Mouse (Mus musculus) liver, adult 2 months (tissue): Measurements from ENCODE around the gene Esrra. TPM values are rescaled to one million over a fixed set of nuclear protein-coding genes. Genes with fewer than 3 reads are reported as not detected.

Source experiments
- DNase-seq: peaks from one replicate; pipeline ENCODE4 v3.0.0-alpha.2; 2011; ENCODE audit warnings: low read depth, low spot score; ENCODE audit errors: extremely low read depth
- H3K27ac ChIP-seq: fragments of 200-500 bp; replicated peaks from 2 replicates; pipeline ENCODE4 v1.5.1; 2012; ENCODE audit warnings: low read depth, mild to moderate bottlenecking, control low read depth, inconsistent platforms, low read length; ENCODE audit not compliant: insufficient read depth
- H3K27me3 ChIP-seq: fragments of 200-500 bp; 2 replicates; pipeline ENCODE4 v1.6.1; 2012; ENCODE audit warnings: mild to moderate bottlenecking, moderate library complexity, low read length, inconsistent platforms; ENCODE audit not compliant: control insufficient read depth, insufficient read depth
- H3K36me3 ChIP-seq: fragments of 200-500 bp; 2 replicates; pipeline ENCODE4 v1.6.1; 2012; ENCODE audit warnings: low read length, inconsistent platforms; ENCODE audit not compliant: control insufficient read depth, insufficient read depth
- H3K4me1 ChIP-seq: fragments of 200-500 bp; 2 replicates; pipeline ENCODE4 v1.6.1; 2011; ENCODE audit warnings: low read length; ENCODE audit not compliant: control insufficient read depth, insufficient read depth
- H3K4me3 ChIP-seq: fragments of 200-500 bp; 2 replicates; pipeline ENCODE4 v1.5.1; 2011; ENCODE audit warnings: low read depth, mild to moderate bottlenecking, control low read depth, low read length, moderate library complexity; ENCODE audit not compliant: insufficient read depth
- H3K79me2 ChIP-seq: fragments of 200-500 bp; 2 replicates; pipeline ENCODE4 v1.6.1; 2012; ENCODE audit warnings: inconsistent platforms, mild to moderate bottlenecking, low read length, moderate library complexity; ENCODE audit not compliant: control insufficient read depth, insufficient read depth
- H3K9ac ChIP-seq: fragments of 200-500 bp; 2 replicates; pipeline ENCODE4 v1.6.1; 2012; ENCODE audit warnings: low read depth, mild to moderate bottlenecking, control low read depth, inconsistent platforms, low read length
- CTCF ChIP-seq: fragments of 200-500 bp; IDR thresholded peaks from 2 replicates; pipeline ENCODE4 v1.5.1; 2011; ENCODE audit warnings: low read depth, low read length, control low read depth
- POLR2A ChIP-seq: fragments of 200-500 bp; IDR thresholded peaks from 2 replicates; pipeline ENCODE4 v1.6.1; 2011; ENCODE audit warnings: low read length, control low read depth; ENCODE audit not compliant: insufficient read depth; ENCODE audit errors: extremely low read depth
- WGBS: fragments of 180-500 bp; shearing (Covaris S2); methylation state at CpG from one replicate; pipeline ENCODE4 v1.1.7; 2018; 5-methylcytosine and 5-hydroxymethylcytosine counted together
- polyA plus RNA-seq: library from polyadenylated mRNA; depleted of rRNA; stranded (reverse); fragments of >200 nt; gene quantifications from 2 replicates; pipeline ENCODE4 v1.2.3, GENCODE M21; 2012
- total RNA-seq: library from RNA; depleted of rRNA; stranded (reverse); fragments of >200 nt; gene quantifications from 2 replicates; pipeline ENCODE4 v1.2.3, GENCODE M21; 2014

Esrra gene
- total and polyA plus RNA-seq, 2 experiments, result 25.9 to 40.6 TPM

GRCm38 (mm10) chr19:6909021-6909420 is 12.6 kb downstream of the Esrra start:
- H3K79me2 ChIP-seq, result peaks cover 3% of the 10 kb centered on the region; the same call in 1 of the 2 replicates
- H3K4me3 ChIP-seq, result peak overlapping the region; percentile 86
- peaks cover 17% of the 10 kb centered on the region; the same call in 1 of the 2 replicates for H3K36me3 ChIP-seq
- no peak for DNase-seq
- no peak for TF ChIP-seq CTCF
- H3K27ac ChIP-seq, result peak overlapping the region; percentile 83
- WGBS, result 2% methylated on average over 11 of the region's 11 CpGs
- peak overlapping the region; percentile 74 for H3K9ac ChIP-seq
- peaks cover 23% of the 10 kb centered on the region for H3K4me1 ChIP-seq
- H3K27me3 ChIP-seq, result no peaks in the 10 kb centered on the region

DNA sequence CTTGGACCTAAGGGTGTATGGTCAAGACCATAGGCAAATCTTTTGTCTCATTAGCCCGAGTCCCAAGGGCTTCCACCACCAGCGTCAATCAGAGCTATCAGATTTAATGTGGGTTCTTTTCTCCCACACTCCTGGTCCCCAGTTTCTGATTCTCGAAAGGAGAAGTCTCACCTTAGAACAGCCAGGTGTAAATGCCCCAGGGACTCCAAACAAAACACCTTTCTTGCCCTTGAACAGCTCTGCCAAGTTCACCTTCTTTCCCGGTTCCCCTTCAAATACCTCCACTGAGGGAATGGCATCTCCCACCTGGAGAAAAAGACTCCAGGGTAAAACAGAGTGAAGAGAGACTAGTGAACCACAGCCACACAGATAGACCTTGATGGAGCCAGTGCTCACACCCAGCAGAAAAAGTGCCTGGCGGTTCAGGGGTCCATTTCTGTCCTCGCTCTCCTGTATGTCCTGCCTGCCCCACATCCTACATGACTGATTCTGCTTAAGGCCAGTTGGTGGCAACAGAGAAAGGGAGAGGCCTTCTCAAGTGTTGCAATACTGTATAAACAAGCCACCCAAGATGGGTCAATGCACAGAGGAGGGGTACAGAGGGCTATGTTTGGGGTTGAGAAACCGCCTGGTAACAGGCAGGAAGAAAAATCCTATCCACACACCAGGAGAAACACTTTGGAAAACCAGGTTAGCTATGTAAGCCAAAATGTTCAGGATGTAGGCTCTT is 13.6 kb downstream of the Esrra start:
- peak overlapping the region; percentile 86 for H3K4me3 ChIP-seq
- peaks cover 23% of the 10 kb centered on the region for H3K4me1 ChIP-seq
- H3K79me2 ChIP-seq, result no peaks in the 10 kb centered on the region
- no peaks in the 10 kb centered on the region for H3K27me3 ChIP-seq
- WGBS, result 48% methylated on average over 7 of the region's 7 CpGs
- peak overlapping the region; percentile 74 for H3K9ac ChIP-seq
- peaks cover 13% of the 10 kb centered on the region; the same call in 1 of the 2 replicates for H3K36me3 ChIP-seq
- peak overlapping the region; percentile 83 for H3K27ac ChIP-seq
- peak; percentile 83 for DNase-seq
- 0 out of 2 replicates have a peak, but pooled peaks have one; percentile 5 for TF ChIP-seq CTCF
- no peak for TF ChIP-seq POLR2A

- peaks cover 23% of the 10 kb centered on the region for H3K4me1 ChIP-seq
- TF ChIP-seq CTCF (no peak), POLR2A (no peak)
- H3K27ac ChIP-seq, result no peak overlapping the region
- no peak overlapping the region for H3K9ac ChIP-seq
- H3K36me3 ChIP-seq, result peaks cover 10% of the 10 kb centered on the region; the same call in 1 of the 2 replicates
- 90% methylated on average over 8 of the region's 8 CpGs for WGBS
- no peaks in the 10 kb centered on the region for H3K79me2 ChIP-seq
- H3K4me3 ChIP-seq, result no peak overlapping the region
- DNase-seq, result no peak
- no peaks in the 10 kb centered on the region for H3K27me3 ChIP-seq
These were observed 14.5 kb downstream of the Esrra start for GRCm38 (mm10) chr19:6907094-6907493.

GRCm38 (mm10) chr19:6906199-6906598 is 15.4 kb downstream of the Esrra start:
- Histone ChIP-seq H3K36me3 (peaks cover 8% of the 10 kb centered on the region; the same call in 1 of the 2 replicates), H3K79me2 (no peaks in the 10 kb centered on the region), H3K27ac (no peak overlapping the region), H3K4me1 (peaks cover 18% of the 10 kb centered on the region), H3K27me3 (no peaks in the 10 kb centered on the region), H3K4me3 (no peak overlapping the region), H3K9ac (no peak overlapping the region)
- TF ChIP-seq POLR2A, result no peak
- no peak for TF ChIP-seq CTCF
- 53% methylated on average over 3 of the region's 3 CpGs for WGBS
- DNase-seq, result no peak

DNA sequence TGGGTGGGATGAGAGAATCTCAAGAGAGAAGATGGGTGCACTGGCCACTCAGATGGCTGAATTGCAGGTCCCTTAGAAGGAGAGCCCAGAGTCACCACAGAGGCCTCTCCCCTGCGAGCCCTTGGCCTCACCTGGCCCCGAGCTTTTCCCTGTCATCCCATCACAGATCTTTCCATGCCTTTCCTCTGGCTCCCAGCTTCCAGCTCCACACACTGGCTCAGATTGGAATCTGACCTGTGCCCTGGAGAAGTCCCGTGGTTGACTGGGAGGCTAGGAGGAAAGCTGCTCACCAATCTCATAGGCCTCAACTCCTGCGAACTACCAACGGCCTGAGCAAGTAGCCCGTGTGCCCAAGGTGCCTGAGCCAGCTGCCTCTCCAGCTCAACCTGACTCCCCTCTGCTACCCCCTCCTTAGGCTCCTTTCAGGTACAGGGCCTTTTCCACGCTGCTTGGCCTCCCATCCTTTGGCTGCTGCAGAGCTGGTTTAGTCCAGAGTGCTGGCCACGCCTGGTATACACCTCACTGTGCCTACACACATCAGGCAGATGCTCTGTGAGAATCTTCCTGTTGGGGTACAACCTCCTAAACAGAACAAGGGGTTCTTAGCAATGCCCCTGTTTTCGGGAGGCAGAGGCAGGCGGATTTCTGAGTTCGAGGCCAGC is 16.0 kb downstream of the Esrra start:
- H3K27ac ChIP-seq, result peak overlapping the region; percentile 43
- TF ChIP-seq POLR2A (no peak), CTCF (no peak)
- no peak overlapping the region for H3K4me3 ChIP-seq
- H3K9ac ChIP-seq, result no peak overlapping the region
- no peaks in the 10 kb centered on the region for H3K79me2 ChIP-seq
- DNase-seq, result peak; percentile 38
- H3K36me3 ChIP-seq, result peaks cover 8% of the 10 kb centered on the region; the same call in 1 of the 2 replicates
- H3K4me1 ChIP-seq, result peaks cover 18% of the 10 kb centered on the region
- 90% methylated on average over 11 of the region's 11 CpGs for WGBS
- H3K27me3 ChIP-seq, result no peaks in the 10 kb centered on the region

DNA sequence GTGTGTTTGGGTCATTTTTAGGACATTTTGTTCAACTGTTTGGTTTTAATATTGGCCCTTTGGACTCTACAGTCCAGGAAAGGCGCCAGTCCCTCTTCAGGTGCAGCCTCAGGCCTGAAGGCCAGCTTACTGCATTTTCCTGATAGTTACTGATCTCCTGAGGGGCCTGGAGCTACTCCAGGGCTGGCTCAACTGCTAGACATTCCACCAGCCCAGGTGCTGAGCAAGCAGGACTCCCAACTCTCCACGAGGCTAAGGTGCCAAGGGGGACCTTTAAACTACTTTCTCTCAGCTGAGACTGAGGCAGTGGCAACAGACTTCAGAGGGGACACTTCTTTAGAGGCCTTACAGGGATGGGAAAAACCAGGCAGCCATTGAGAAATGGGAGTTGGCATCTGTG is 16.8 kb downstream of the Esrra start:
- Histone ChIP-seq H3K79me2 (no peaks in the 10 kb centered on the region), H3K4me3 (no peak overlapping the region), H3K36me3 (peaks cover 8% of the 10 kb centered on the region; the same call in 1 of the 2 replicates), H3K4me1 (peaks cover 18% of the 10 kb centered on the region), H3K9ac (no peak overlapping the region), H3K27ac (peak overlapping the region; percentile 43), H3K27me3 (no peaks in the 10 kb centered on the region)
- WGBS, result 23% methylated on average over 2 of the region's 2 CpGs
- peak; percentile 67 for DNase-seq
- no peak for TF ChIP-seq POLR2A
- TF ChIP-seq CTCF, result no peak
